Mouse (Mus musculus): ENCODE results near the gene Rap2b.

Gene Rap2b

DNA sequence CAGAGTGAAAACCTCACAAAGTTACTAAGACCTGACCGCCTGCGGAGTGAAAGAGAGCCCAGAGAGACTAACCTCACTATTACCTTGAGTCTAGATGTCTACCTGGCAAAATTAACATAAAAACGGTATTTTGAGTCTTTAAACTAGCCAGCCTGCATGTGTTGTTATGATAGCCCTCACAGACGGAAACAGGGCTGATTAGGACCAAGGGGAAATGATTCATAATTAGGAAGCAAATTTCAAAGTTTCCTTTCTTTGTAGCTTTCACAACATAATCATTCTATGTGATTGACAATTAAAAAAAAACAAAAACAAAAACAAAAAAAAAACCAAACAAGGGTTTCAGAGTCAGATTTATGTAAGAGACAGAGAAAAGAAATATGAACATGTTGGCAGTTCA, 24.9 kb downstream of the Rap2b start:
- DNase-seq (ENCODE audit: low spot score) = no peak

DNA sequence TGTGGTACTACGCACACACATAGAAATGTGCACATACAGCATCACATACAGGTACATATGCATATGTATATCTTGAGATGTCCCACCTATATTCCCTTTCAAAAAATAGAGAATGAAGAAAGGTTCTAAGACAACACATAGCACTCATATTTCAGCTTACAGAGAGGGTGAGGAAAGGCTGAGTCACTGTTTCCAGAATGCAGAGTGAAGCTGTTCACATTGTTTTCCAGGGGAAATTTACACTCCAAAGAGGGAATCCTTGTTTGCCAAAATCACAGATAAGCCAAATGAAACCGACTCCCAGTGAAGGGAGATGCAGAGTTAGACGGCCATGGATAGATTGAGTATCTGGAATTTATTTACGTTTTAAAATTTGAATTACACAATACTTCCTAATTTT, 30.1 kb downstream of the Rap2b start:
- DNase-seq (ENCODE audit: low spot score) = no peak

- no peak for DNase-seq (ENCODE audit: low spot score)
These were observed 31.4 kb downstream of the Rap2b start for GRCm38 (mm10) chr3:61392881-61393280.

GRCm38 (mm10) chr3:61393520-61393919, 32.1 kb downstream of the Rap2b start:
- DNase-seq (ENCODE audit: low spot score) = no peak

- DNase-seq (ENCODE audit: low spot score) = no peak
These were observed 33.9 kb downstream of the Rap2b start for GRCm38 (mm10) chr3:61395382-61395781.

DNA sequence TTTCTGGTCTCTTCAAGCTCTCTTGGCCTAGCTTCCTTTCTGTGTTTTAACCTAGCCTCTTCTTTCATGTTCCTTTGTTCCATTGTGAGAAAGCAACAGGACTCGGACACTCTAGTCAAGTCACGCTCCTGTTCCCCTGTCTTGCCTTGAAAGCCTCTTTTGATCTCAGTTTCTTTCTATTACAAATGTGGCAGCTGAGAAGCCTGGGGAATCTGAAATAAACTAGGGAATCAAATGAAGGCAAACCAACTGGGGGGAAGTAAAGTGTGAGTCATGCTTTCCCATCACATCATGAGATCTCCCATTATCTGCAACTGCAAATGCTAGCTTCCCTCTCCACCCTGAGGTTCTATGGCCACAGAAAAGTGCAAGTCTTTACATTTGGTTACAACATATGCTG, 35.3 kb downstream of the Rap2b start:
- no peak for DNase-seq (ENCODE audit: low spot score)

DNA sequence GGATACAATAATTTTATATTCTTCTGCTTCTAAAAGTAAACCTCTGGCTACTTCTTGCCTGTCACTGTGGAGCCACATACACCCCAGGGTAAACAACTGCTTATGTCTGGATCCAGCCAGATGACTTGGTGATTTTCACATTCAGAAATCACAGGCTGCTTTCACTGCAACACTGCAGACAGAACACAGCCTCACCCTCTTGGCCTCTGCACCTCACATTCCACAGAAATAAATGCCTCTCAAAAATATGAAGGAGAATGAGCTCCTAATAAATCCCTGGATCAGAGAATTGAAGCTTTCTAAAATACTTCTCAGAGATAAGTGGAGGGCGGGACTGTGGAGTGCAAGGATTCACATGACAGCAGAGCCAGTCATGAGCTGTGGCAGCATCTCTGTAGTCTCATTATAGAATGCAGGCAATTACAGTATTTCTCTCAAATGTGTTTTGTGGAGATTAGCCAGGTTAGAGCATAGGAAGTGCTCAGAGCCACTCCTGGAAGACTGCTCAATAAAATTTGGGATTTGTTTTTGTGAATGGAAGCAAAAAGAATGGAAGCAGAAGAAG, 39.5 kb downstream of the Rap2b start:
- no peak for DNase-seq (ENCODE audit: low spot score)

DNA sequence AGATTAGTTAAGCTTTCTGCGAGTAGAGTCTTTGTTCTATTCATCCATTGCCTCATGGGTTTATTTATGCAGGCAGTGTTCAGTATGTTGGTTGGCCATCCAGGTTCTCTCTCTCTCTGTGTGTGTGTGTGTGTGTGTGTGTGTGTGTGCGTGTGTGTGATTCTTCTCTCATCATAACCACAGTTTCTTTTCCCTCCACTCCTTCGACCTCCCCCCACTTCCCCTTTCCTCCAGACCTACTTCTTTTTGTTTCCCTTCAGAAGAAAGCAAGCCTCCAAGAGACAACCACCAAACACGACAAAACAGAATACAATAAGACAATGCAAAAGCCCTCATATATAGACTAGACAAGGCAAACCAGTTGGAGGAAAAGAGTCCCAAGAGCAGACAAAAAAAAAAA, 45.5 kb downstream of the Rap2b start:
- no peak for DNase-seq (ENCODE audit: low spot score)

DNA sequence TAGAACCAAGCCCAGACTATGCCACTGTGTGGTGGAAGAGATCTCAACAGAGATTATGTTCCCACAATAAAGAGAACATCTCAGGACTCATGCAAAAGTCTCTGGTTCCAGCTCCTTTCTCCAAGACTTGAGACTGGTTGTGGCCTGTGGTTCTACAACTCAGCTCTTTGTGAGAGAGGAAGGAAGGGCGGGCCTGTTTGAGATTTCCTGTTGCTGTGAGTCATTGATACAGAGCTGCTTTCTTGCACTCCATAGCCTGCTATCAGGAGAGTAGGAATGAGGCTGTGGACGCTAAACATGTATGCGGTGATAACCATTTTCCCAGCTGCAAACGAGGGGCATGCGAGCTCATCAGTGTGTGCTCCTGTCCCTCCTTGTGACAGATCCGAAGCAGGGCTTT, 48.2 kb downstream of the Rap2b start:
- DNase-seq (ENCODE audit: low spot score) = no peak

GRCm38 (mm10) chr3:61415883-61416282, 54.4 kb downstream of the Rap2b start:
- DNase-seq (ENCODE audit: low spot score) = no peak

Measured in urinary bladder, postnatal 14 days (tissue).